Mouse (Mus musculus) MEL (cell line): ENCODE data around the gene Sh2b1.

Experiments
- JUND ChIP-seq: IDR thresholded peaks from 2 replicates; pipeline ENCODE4 v1.6.1; 2011; ENCODE audit warnings: low read depth, mild to moderate bottlenecking, improper control_type of control experiment, low read length
- TAL1 ChIP-seq: IDR thresholded peaks from 2 replicates; pipeline ENCODE4 v1.6.1; 2012; ENCODE audit warnings: mild to moderate bottlenecking, inconsistent platforms, low read length, moderate library complexity, mixed read lengths
- ZMIZ1 ChIP-seq: IDR thresholded peaks from 2 replicates; pipeline ENCODE4 v1.6.1; 2012; ENCODE audit warnings: low read depth, mild to moderate bottlenecking, inconsistent platforms, low read length, improper control_type of control experiment, moderate library complexity

GRCm38 (mm10) chr7:126523316-126523715, 48.1 kb upstream of the Sh2b1 start:
- TF ChIP-seq TAL1 (no peak), ZMIZ1 (no peak), JUND (no peak)
